Mouse (Mus musculus): ENCODE measurements around the gene Lrrc15.

GRCm38 (mm10) chr16:30304236-30304635, 21.2 kb upstream of the Lrrc15 start:
- TF ChIP-seq POLR2A (IDR thresholded peaks at IDR 0.05; ENCODE audit: borderline replicate concordance, low read depth, low read length) = no peak
- no peak for TF ChIP-seq CTCF (IDR thresholded peaks at IDR 0.05; ENCODE audit: low read depth, low read length)
